Mouse (Mus musculus): ENCODE results near the gene Eomes. TPM values are rescaled to one million over a fixed set of nuclear protein-coding genes. Genes with fewer than 3 reads are reported as not detected.

Eomes gene
- polyA plus RNA-seq, 1 experiment from 2014 or later, result 0.10 TPM

DNA sequence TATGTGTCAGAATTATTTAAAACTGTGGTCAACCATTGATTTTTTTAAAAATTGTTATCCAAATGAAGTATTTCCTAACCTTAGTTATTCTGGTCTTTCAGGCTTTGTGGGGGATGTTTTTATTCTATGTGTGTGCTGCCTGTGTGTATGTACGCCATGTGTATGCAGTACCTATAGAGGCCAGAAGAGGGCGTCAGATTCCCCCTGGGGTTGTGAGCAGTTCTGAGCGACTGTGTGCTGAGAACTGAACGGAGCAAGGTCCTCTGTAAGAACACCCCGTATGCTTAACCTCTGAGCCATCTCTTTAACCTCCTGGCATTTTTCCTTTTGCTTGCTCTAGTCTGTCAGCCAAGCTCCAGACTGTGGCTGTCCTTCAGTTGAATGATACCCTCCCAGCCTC is 16.1 kb downstream of the Eomes start:
- H3K4me3 ChIP-seq (ENCODE audit: low read length), result no peak overlapping the region
- no peak for ATAC-seq
- peaks cover 3% of the 10 kb centered on the region; the same call in 1 of the 2 replicates for H3K27me3 ChIP-seq (replicated peaks; ENCODE audit: control insufficient read depth, insufficient read depth, low read length)
- WGBS, result 85% methylated on average over 5 of the region's 5 CpGs
- no peak overlapping the region for H3K9ac ChIP-seq (ENCODE audit: low read depth, low read length)
- H3K36me3 ChIP-seq (ENCODE audit: control insufficient read depth, insufficient read depth, low read length), result no peaks in the 10 kb centered on the region
- no peak overlapping the region for H3K4me2 ChIP-seq (ENCODE audit: low read depth, low read length)
- H3K4me1 ChIP-seq (ENCODE audit: control insufficient read depth, insufficient read depth, low read length), result peaks cover 12% of the 10 kb centered on the region; the same call in 1 of the 2 replicates
- no peaks in the 10 kb centered on the region for H3K9me3 ChIP-seq (ENCODE audit: control insufficient read depth, low read length)
- H3K27ac ChIP-seq (ENCODE audit: low read length), result no peak overlapping the region

DNA sequence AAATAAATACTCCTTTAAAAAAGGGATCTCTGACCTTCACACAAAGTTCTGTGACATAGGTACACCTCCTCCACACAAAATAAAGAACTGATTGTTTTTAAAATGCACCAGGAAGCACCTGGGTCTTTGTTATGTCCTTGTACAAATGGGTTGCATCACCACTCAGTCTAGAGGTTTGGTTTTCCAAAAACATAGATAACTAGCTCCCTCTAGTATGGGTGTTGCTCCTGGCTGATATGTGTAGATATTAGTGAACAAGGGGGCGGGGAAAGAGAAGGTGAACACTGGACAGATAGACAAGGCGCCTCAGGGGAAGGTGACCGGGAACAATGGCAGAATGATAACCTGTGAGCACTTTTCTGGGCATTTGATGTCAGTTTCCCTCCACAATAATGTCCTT is 17.9 kb downstream of the Eomes start:
- no peak for ATAC-seq
- no peak overlapping the region for H3K4me3 ChIP-seq (ENCODE audit: low read length)
- H3K4me1 ChIP-seq (ENCODE audit: control insufficient read depth, insufficient read depth, low read length), result 0 out of 2 replicates have a peak, but pooled peaks cover 9% of the 10 kb centered on the region
- WGBS, result 81% methylated on average over 3 of the region's 3 CpGs
- H3K9me3 ChIP-seq (ENCODE audit: control insufficient read depth, low read length), result no peaks in the 10 kb centered on the region
- H3K36me3 ChIP-seq (ENCODE audit: control insufficient read depth, insufficient read depth, low read length), result no peaks in the 10 kb centered on the region
- 0 out of 2 replicates have a peak overlapping the region, but pooled peaks have one; percentile 78 for H3K27ac ChIP-seq (ENCODE audit: low read length)
- no peak overlapping the region for H3K9ac ChIP-seq (ENCODE audit: low read depth, low read length)
- H3K4me2 ChIP-seq (ENCODE audit: low read depth, low read length), result no peak overlapping the region
- no peaks in the 10 kb centered on the region for H3K27me3 ChIP-seq (replicated peaks; ENCODE audit: control insufficient read depth, insufficient read depth, low read length)

- Histone ChIP-seq H3K27ac (ENCODE audit: low read length) (peak overlapping the region; percentile 78), H3K4me2 (ENCODE audit: low read depth, low read length) (no peak overlapping the region), H3K27me3 (replicated peaks; ENCODE audit: control insufficient read depth, insufficient read depth, low read length) (no peaks in the 10 kb centered on the region), H3K4me1 (ENCODE audit: control insufficient read depth, insufficient read depth, low read length) (0 out of 2 replicates have a peak, but pooled peaks cover 9% of the 10 kb centered on the region), H3K36me3 (ENCODE audit: control insufficient read depth, insufficient read depth, low read length) (no peaks in the 10 kb centered on the region), H3K9ac (ENCODE audit: low read depth, low read length) (no peak overlapping the region), H3K9me3 (ENCODE audit: control insufficient read depth, low read length) (no peaks in the 10 kb centered on the region), H3K4me3 (ENCODE audit: low read length) (no peak overlapping the region)
- peak; percentile 93 for ATAC-seq
- 44% methylated on average over 3 of the region's 3 CpGs for WGBS
These were observed 18.9 kb downstream of the Eomes start for GRCm38 (mm10) chr9:118496952-118497351.

DNA sequence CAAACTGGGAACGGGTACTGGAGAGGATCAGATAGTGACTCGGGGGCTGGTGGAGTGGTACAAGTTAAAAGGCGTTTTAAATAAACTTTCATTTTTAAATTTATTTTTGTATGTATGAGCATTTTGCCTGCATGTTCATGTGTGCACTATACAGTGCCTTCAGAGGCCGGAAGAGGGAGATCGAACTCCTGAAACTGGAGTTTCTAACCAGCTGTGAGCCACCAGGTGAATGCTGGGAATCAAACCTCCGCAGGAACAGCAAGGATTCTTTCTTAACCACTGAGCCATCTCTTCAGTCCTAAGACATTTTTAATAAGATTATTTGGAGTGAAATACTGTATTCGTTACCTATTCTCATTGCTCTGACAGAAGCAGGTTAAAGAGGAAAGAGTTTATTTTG is 20.0 kb downstream of the Eomes start:
- H3K4me3 ChIP-seq (ENCODE audit: low read length), result no peak overlapping the region
- no peaks in the 10 kb centered on the region for H3K9me3 ChIP-seq (ENCODE audit: control insufficient read depth, low read length)
- H3K9ac ChIP-seq (ENCODE audit: low read depth, low read length), result no peak overlapping the region
- 69% methylated on average over 7 of the region's 7 CpGs for WGBS
- H3K4me1 ChIP-seq (ENCODE audit: control insufficient read depth, insufficient read depth, low read length), result 0 out of 2 replicates have a peak, but pooled peaks cover 6% of the 10 kb centered on the region
- H3K36me3 ChIP-seq (ENCODE audit: control insufficient read depth, insufficient read depth, low read length), result no peaks in the 10 kb centered on the region
- no peak for ATAC-seq
- no peak overlapping the region for H3K27ac ChIP-seq (ENCODE audit: low read length)
- H3K4me2 ChIP-seq (ENCODE audit: low read depth, low read length), result no peak overlapping the region
- H3K27me3 ChIP-seq (replicated peaks; ENCODE audit: control insufficient read depth, insufficient read depth, low read length), result no peaks in the 10 kb centered on the region

GRCm38 (mm10) chr9:118500963-118501362 is 23.0 kb downstream of the Eomes start:
- H3K27me3 ChIP-seq (replicated peaks; ENCODE audit: control insufficient read depth, insufficient read depth, low read length), result no peaks in the 10 kb centered on the region
- H3K36me3 ChIP-seq (ENCODE audit: control insufficient read depth, insufficient read depth, low read length), result no peaks in the 10 kb centered on the region
- WGBS, result 80% methylated on average over 6 of the region's 6 CpGs
- H3K9ac ChIP-seq (ENCODE audit: low read depth, low read length), result no peak overlapping the region
- peaks cover 8% of the 10 kb centered on the region; the same call in 1 of the 2 replicates for H3K4me1 ChIP-seq (ENCODE audit: control insufficient read depth, insufficient read depth, low read length)
- H3K4me2 ChIP-seq (ENCODE audit: low read depth, low read length), result no peak overlapping the region
- H3K9me3 ChIP-seq (ENCODE audit: control insufficient read depth, low read length), result no peaks in the 10 kb centered on the region
- no peak for ATAC-seq
- H3K4me3 ChIP-seq (ENCODE audit: low read length), result no peak overlapping the region
- H3K27ac ChIP-seq (ENCODE audit: low read length), result no peak overlapping the region

DNA sequence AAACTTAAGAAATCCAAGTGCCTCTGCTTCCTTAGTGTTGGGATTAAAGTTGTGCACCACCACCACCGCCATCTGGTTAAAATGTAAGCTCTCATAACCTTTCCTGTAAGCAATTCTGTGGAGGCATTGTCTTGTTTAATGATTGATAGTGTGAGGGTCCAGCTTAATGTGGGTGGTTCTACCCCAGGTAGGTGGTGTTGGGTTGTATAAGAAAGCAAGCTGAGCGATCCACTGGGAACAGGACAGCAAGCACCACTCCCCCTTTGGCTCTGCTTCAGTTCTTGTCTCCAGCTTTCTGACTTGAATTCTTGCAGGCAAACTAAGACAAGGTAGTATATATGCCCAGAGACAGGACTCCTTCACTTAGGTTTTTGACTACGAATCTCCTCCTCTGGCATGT is 26.6 kb downstream of the Eomes start:
- no peak overlapping the region for H3K4me3 ChIP-seq (ENCODE audit: low read length)
- 52% methylated on average over 3 of the region's 3 CpGs for WGBS
- H3K4me1 ChIP-seq (ENCODE audit: control insufficient read depth, insufficient read depth, low read length), result peaks cover 28% of the 10 kb centered on the region
- H3K27ac ChIP-seq (ENCODE audit: low read length), result peak overlapping the region; percentile 20
- peak; percentile 40; the same call in 1 of the 2 replicates for ATAC-seq
- no peak overlapping the region for H3K9ac ChIP-seq (ENCODE audit: low read depth, low read length)
- H3K9me3 ChIP-seq (ENCODE audit: control insufficient read depth, low read length), result no peaks in the 10 kb centered on the region
- H3K27me3 ChIP-seq (replicated peaks; ENCODE audit: control insufficient read depth, insufficient read depth, low read length), result no peaks in the 10 kb centered on the region
- no peak overlapping the region for H3K4me2 ChIP-seq (ENCODE audit: low read depth, low read length)
- no peaks in the 10 kb centered on the region for H3K36me3 ChIP-seq (ENCODE audit: control insufficient read depth, insufficient read depth, low read length)

- peak within 1 kb of the TSS; percentile 93 for H3K9ac ChIP-seq (ENCODE audit: low read depth, low read length)
- WGBS, result under 1% methylated on average over 37 of the region's 43 CpGs
- peaks cover 33% of the 10 kb centered on the region for H3K4me1 ChIP-seq (ENCODE audit: control insufficient read depth, insufficient read depth, low read length)
- peak; percentile 81 for ATAC-seq
- peak within 1 kb of the TSS; percentile 82 for H3K27ac ChIP-seq (ENCODE audit: low read length)
- H3K9me3 ChIP-seq (ENCODE audit: control insufficient read depth, low read length), result no peaks in the 10 kb centered on the region
- H3K27me3 ChIP-seq (replicated peaks; ENCODE audit: control insufficient read depth, insufficient read depth, low read length), result no peaks in the 10 kb centered on the region
- peak within 1 kb of the TSS; percentile 90 for H3K4me3 ChIP-seq (ENCODE audit: low read length)
- H3K4me2 ChIP-seq (ENCODE audit: low read depth, low read length), result peak within 1 kb of the TSS; percentile 84
- H3K36me3 ChIP-seq (ENCODE audit: control insufficient read depth, insufficient read depth, low read length), result no peaks in the 10 kb centered on the region
These were observed 28.0 kb downstream of the Eomes start, which contains the start of gene Golga4 for GRCm38 (mm10) chr9:118506020-118506403. TSS of gene Golga4 (plus strand) at chr9:118506267.

DNA sequence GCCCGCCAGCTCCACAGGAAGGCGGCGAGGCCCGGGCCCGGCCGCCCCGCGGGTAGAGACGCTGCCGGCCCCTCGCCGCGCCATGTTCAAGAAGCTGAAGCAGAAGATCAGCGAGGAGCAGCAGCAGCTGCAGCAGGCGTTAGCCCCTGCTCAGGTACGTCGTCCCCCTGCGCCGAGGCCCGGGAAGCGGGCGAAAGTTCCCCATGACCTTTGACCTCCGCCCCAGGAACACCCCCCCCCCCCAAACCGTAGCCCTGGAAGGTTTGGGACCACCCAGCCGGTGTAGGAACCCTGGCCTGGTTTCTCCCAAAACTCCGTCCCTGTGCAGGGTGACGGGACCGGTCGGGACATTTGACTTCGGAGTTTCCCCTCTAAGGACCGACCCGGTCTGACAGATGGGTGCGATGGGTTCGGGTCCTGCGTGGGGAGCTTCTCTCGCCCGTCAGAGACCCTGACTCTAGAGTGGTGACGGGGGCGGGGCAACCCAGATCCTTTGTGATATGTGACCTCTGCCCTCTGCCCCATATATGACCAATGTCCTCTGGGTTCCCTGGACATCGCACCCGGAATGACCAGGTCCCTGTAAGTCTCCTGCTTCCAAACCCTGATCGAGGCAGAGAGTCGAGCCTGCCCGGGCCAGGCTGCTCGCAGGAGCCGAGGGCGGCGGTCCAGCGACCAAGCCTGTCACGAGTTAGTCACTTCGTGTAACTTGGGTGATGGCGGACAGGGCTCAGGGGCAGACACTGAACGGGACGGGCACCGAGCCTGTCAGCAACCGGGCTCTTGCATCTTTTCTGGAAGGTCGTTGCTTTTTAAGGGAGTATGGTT is 28.6 kb downstream of the Eomes start:
- peak overlapping the region; percentile 84 for H3K4me2 ChIP-seq (ENCODE audit: low read depth, low read length)
- H3K4me1 ChIP-seq (ENCODE audit: control insufficient read depth, insufficient read depth, low read length), result peaks cover 37% of the 10 kb centered on the region
- peak overlapping the region; percentile 90 for H3K4me3 ChIP-seq (ENCODE audit: low read length)
- peak; percentile 51 for ATAC-seq
- H3K9ac ChIP-seq (ENCODE audit: low read depth, low read length), result peak overlapping the region; percentile 93
- H3K27me3 ChIP-seq (replicated peaks; ENCODE audit: control insufficient read depth, insufficient read depth, low read length), result no peaks in the 10 kb centered on the region
- H3K9me3 ChIP-seq (ENCODE audit: control insufficient read depth, low read length), result no peaks in the 10 kb centered on the region
- under 1% methylated on average over 57 of the region's 57 CpGs for WGBS
- H3K36me3 ChIP-seq (ENCODE audit: control insufficient read depth, insufficient read depth, low read length), result no peaks in the 10 kb centered on the region
- peak overlapping the region; percentile 82 for H3K27ac ChIP-seq (ENCODE audit: low read length)

DNA sequence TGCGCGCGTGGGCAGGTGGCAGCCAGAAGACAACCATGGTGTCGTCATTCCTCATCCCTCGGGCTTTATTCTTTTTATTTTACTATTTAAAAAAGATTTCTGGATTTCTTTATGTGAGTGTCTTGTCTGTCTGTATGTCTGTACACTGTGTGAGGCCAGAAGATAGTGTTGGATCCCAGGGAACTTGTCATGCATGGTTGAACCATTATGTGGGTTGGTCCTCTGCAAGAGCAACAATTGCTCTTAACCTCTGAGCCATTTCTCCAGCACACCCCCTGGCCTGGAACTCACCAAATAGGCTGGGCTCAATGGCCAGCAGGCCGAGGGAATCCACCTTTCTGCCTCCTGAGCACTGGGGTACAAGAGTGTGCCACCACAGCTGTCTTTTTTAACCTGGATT is 29.5 kb downstream of the Eomes start:
- no peaks in the 10 kb centered on the region for H3K9me3 ChIP-seq (ENCODE audit: control insufficient read depth, low read length)
- peak overlapping the region; percentile 90 for H3K4me3 ChIP-seq (ENCODE audit: low read length)
- 76% methylated on average over 6 of the region's 6 CpGs for WGBS
- ATAC-seq, result no peak
- peak overlapping the region; percentile 82 for H3K27ac ChIP-seq (ENCODE audit: low read length)
- H3K9ac ChIP-seq (ENCODE audit: low read depth, low read length), result peak overlapping the region; percentile 93
- no peaks in the 10 kb centered on the region for H3K27me3 ChIP-seq (replicated peaks; ENCODE audit: control insufficient read depth, insufficient read depth, low read length)
- H3K4me2 ChIP-seq (ENCODE audit: low read depth, low read length), result peak overlapping the region; percentile 84
- no peaks in the 10 kb centered on the region for H3K36me3 ChIP-seq (ENCODE audit: control insufficient read depth, insufficient read depth, low read length)
- peaks cover 41% of the 10 kb centered on the region for H3K4me1 ChIP-seq (ENCODE audit: control insufficient read depth, insufficient read depth, low read length)

Data from intestine, embryonic 16.5 days (tissue).